Mouse (Mus musculus) Patski (cell line): ENCODE results near the gene Agmo. TPM values are rescaled to one million over a fixed set of nuclear protein-coding genes. Genes with fewer than 3 reads are reported as not detected.

Experiments
- ATAC-seq: fragments of 100-300 bp; one replicate; pipeline ENCODE4 v1.8.0; 2021
- CTCF ChIA-PET: fragments of 350-600 bp; sonication (Branson Sonifier 250); formaldehyde crosslinking; loops from one replicate; lab custom pipeline; 2022; ENCODE audit warnings: inconsistent platforms; lab: Charles Lee
- POLR2A ChIA-PET: fragments of 350-600 bp; sonication (Branson Sonifier 250); formaldehyde crosslinking; loops from one replicate; lab custom pipeline; 2022; ENCODE audit warnings: antibody characterized with exemption, inconsistent platforms; lab: Charles Lee
- DNase-seq: peaks from one replicate; pipeline ENCODE4 v3.0.0-alpha.2; 2011; ENCODE audit warnings: low read depth, low spot score
- H3K27me3 ChIP-seq: fragments of 371-371 bp; one replicate; pipeline ENCODE4 v1.5.1; 2021
- CTCF ChIP-seq: fragments of 100-300 bp; IDR thresholded peaks from one replicate; pipeline ENCODE4 v1.5.1; 2021
- in situ Hi-C: fragments of 300-500 bp; cut with MboI; formaldehyde crosslinking; loops from 3 replicates; pipeline ENCODE4 v1.11.1; 2018; ENCODE audit warnings: low pct_unique_long_range_greater_than_20kb, mixed read lengths
- polyA plus RNA-seq: library from polyadenylated mRNA; unstranded; gene quantifications from one replicate; pipeline ENCODE4 v1.2.3, GENCODE M21; 2021

The Agmo gene
- polyA plus RNA-seq, result not detected

DNA sequence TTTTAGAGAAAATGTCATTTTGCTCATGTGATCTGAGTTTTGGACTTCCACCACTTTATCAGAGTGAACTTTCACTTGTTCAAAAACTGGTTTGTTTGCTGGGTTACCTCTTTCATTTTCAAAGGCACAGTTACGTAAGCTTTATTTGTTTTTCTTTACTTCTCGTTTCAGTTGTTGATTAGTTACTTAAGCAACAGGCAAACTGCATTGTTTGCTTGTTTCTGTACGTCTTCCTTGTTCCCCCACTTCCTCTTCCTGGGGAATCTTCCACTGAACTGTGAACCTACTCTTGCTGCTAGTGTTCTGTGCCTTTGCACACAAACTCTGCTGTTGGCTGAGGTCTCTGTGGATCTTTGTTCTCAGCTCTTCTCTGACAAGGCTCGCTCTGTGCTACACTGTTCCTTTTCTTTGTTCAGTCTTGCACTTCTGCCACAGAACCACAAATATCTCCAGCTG, at the start of gene Agmo:
TSS of gene Agmo (plus strand) at position 76 of the 456 bp plus-strand sequence.
- POLR2A ChIA-PET, result no interaction called here
- ATAC-seq (no peak), DNase-seq (no peak)
- no peak for TF ChIP-seq CTCF
- in situ Hi-C loops, result no loop called here
- no peaks in the 10 kb centered on the region for H3K27me3 ChIP-seq
- CTCF ChIA-PET, result no interaction called here

DNA sequence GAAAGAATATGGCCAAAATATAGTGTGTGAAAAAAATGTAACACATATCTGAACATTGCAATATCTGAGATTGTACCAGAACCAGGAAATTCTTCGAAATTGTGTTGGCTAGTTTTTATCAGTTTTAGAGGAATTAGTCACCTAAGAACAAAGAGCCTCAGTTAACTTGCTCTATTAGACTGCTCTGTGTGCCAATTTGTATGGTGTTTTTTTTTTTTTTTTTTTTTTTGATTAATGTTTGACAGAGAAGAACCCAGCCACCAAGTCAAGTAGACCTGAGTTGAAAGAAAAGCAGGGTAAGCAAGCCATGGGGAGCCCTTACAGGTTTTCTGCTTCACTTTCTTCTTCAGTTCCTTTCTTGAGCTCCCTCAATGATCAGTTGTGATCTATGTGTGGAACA, 10.3 kb upstream of the Agmo start:
- no peak for TF ChIP-seq CTCF
- DNase-seq (no peak), ATAC-seq (no peak)
- in situ Hi-C loops, result no loop called here
- no peaks in the 10 kb centered on the region for H3K27me3 ChIP-seq
- ChIA-PET POLR2A (no interaction called here), CTCF (no interaction called here)

DNA sequence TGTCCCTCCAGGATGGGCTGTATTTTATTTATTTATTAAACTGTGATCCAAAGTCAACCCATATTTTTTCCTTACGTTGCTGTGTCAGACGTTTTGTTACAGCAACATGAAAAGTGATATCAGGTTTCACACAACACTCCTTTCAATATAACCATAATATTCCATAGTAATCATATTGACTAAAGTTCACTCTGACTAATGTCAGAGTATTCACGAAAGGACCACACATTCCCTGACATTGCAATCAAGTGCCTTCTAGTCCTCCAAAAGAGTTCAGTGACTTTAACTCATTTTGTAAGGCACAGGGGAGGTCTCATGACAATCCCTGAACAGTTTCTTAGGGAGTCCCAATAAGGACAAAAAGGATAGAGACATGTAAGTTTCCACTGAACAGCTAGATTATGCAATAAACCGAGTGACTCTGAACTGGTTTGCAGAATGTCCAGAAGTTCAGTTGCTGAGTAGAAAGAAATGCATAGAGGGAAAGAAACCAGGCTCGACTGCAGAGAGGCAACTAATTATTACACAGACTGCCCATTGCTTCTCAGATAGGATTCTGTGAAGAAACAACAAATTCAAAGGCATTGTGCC, 371 bp upstream of the Agmo start:
- TF ChIP-seq CTCF, result no peak
- DNase-seq (no peak), ATAC-seq (no peak)
- CTCF ChIA-PET, result no interaction called here
- in situ Hi-C loops, result no loop called here
- POLR2A ChIA-PET, result no interaction called here
- no peaks in the 10 kb centered on the region for H3K27me3 ChIP-seq

DNA sequence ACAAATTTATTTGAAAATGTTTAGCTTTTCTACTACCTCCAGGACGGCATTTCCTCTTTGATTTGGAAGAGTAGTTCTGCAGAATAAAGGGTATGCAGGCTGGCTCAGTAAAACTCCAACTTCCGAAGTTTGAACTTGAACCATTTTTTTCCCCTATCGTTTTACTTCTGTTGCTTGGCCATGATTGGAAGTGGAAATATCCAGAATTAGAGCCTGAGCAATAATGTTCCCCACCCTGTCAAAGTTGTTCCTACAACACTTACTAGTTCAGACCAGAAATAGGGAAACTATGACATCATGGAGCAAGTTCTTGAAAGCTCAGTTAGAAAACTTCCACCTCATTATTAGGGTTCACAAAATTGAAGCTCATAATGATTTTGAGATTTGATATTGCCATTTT, 1.0 kb downstream of the Agmo start:
- no peak for DNase-seq
- in situ Hi-C loops, result no loop called here
- POLR2A ChIA-PET, result no interaction called here

DNA sequence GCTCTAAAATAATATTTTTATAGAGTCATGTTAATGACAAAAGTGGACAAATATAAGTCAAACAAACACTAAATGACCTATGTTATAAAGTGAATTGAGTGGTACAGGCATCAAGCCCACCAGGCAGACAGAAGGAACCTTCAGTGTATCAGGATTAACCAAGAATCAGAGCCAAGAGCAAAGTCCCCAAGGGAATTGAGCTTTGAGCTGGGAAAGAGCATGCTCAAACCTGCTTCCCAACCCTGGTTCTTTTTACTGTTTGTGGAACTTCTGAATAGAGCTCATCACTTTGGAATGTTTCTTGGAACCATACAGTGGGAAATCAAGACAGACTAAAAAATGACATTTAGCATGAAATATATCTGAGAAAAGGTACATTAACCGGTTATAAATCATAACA, 3.4 kb downstream of the Agmo start:
- ChIA-PET CTCF (no interaction called here), POLR2A (no interaction called here)
- no peak for ATAC-seq
- in situ Hi-C loops, result no loop called here
- DNase-seq, result no peak
- no peak for TF ChIP-seq CTCF
- no peaks in the 10 kb centered on the region for H3K27me3 ChIP-seq

More for the DNA sequence above, 1.0 kb downstream of the Agmo start:
- no peak for TF ChIP-seq CTCF
- CTCF ChIA-PET, result no interaction called here
- H3K27me3 ChIP-seq, result no peaks in the 10 kb centered on the region
- ATAC-seq, result no peak

DNA sequence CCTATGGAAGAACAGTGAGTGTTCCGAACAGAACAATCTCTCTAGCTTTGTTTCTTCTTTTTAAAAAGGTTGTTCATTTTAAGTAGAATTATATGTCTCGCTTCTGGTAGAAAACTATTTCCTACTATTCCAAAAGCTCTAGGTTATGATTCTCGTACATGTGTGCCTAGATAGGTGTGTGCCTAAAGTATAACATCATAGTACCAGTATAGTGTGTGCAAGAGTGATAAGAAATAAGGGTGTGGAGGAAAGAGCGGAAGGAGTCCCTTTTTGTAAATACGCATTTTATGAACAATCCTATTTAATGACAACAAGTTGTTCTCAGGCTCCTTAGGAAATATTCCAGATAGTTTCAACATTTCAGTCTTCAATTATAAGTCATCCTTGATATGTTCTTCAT, 10.2 kb downstream of the Agmo start:
- ATAC-seq (no peak), DNase-seq (no peak)
- in situ Hi-C loops, result no loop called here
- POLR2A ChIA-PET, result no interaction called here
- TF ChIP-seq CTCF, result no peak
- CTCF ChIA-PET, result no interaction called here
- no peaks in the 10 kb centered on the region for H3K27me3 ChIP-seq

DNA sequence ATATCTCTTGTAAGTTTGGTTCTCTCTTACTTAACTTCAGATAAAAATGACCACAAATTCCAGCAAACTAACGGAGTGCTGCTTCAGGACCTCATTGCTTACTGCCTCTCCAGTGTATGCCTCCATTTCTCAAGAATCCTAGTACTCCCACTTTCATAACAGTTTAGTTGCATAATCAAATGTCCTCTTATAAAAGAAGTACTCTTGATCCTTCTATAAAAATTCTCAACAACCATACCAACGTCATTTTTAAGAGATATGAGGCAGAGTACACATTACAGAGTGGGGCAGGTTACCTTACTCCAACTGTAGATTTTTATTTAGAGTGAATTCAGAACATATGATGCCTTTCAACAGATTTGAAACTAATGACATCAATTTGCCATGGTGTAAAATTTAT, 15.7 kb downstream of the Agmo start:
- DNase-seq (no peak), ATAC-seq (no peak)
- POLR2A ChIA-PET, result no interaction called here
- CTCF ChIA-PET, result no interaction called here
- no peaks in the 10 kb centered on the region for H3K27me3 ChIP-seq
- in situ Hi-C loops, result no loop called here
- no peak for TF ChIP-seq CTCF

DNA sequence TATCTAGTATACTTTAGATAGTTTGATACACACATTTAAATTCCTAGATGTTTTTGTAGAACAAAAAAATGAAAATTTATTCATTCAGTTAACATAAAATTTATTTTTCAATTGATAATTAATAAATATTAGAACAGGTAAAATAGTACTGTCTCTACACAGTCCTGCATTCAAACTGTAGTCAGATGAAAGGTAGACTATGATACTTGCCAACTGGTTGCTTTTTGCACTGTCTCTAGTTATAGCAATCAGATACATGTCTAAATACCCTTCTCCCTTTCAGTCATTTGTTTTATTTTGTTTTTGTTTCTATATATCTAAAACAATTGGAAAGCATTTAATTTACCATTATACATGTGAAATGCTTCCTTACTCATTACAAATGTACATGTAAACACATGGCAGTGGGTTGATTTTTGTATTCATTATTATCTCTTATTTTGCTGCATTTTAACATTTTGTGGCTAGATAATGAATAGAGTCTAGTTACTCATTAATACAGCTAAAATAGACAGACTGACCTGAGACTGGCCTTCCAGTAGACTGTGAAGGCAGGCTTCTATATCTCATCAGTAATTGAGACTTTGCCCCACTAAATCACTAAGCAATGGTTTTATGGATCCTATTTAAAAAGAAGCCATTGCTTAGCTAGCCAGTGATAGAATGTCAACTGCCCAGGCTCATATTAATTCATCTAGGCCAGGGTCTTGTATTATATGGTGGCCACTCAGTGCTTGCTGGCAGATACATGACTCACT, 18.5 kb downstream of the Agmo start:
- POLR2A ChIA-PET, result no interaction called here
- CTCF ChIA-PET, result no interaction called here
- no peaks in the 10 kb centered on the region for H3K27me3 ChIP-seq
- in situ Hi-C loops, result no loop called here
- no peak for TF ChIP-seq CTCF
- no peak for ATAC-seq
- no peak for DNase-seq

DNA sequence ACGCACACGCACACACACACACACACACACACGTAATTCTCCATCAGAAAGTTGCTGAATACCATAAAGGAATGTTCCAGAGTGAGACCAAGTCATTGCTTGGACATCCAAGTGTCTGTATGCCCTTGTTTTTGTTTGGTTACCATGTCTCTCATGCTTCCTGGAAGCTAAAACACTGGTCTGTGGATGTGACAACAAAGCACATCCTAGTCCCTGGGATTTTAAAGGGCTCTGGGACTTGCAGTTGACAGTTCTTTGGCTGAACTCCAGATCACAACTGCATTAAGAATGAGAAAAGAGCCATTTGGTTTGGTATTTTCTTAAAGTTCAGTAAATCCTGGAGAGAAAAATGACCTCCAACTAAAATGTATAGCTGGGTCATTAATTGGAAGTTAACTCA, 22.2 kb downstream of the Agmo start:
- ATAC-seq, result no peak
- H3K27me3 ChIP-seq, result no peaks in the 10 kb centered on the region
- ChIA-PET POLR2A (no interaction called here), CTCF (no interaction called here)
- in situ Hi-C loops, result no loop called here
- DNase-seq, result no peak
- no peak for TF ChIP-seq CTCF

DNA sequence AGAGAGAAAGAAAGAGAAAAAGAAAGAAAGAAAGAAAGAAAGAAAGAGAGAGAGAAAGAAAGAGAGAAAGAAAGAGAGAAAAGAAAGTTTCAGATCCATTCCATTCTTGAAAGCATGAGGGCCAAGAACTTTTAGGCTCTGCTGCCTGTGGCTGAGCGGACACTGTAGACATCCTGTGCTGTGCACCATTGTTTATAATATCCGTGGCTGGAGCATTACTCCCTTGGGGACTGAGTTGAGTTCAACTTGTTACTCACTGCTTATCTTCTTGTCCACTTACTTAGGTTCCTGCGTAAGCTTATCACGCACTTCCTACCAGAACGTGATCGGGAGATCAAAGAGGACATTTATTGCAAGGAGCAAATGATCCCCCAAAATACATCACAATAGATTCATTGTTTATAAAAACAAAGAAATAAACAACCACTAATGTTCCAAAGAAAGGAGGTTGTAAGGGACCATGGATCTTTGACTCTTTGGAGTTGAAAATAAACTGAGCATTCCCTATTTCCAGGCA, 27.3 kb downstream of the Agmo start:
- TF ChIP-seq CTCF, result no peak
- DNase-seq, result no peak
- POLR2A ChIA-PET, result interaction anchor here (0.6 kb wide), 1 partner anchor 114 kb away, joined by 4 read pairs; no protein-coding TSS in a partner anchor
- no peak for ATAC-seq
- H3K27me3 ChIP-seq, result no peaks in the 10 kb centered on the region
- CTCF ChIA-PET, result no interaction called here
- in situ Hi-C loops, result no loop called here

DNA sequence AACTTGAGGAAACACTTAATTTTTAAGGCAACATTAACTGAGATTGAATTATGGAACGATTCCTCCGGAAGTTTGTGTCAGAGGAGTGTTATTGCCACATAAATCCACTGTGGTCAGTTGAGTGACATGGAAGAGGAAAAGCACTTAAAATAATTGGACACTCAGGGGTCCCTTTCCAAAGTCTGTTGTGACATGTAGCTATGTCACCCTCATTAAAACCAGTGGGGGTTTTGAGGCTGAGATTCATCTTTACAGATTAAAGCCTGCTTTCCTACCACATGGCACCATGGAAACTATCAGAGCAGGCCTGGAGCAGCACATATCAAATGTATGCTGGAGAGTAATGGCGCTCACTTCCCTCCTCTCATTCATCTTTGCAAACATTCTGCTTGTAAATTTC, 31.2 kb downstream of the Agmo start:
- DNase-seq (no peak), ATAC-seq (no peak)
- in situ Hi-C loops, result no loop called here
- no peaks in the 10 kb centered on the region for H3K27me3 ChIP-seq
- no peak for TF ChIP-seq CTCF
- ChIA-PET CTCF (no interaction called here), POLR2A (no interaction called here)
